Mouse (Mus musculus) bone marrow macrophage, adult 2 months (primary cell): ENCODE data around the gene Dlx3. TPM values are rescaled to one million over a fixed set of nuclear protein-coding genes. Genes with fewer than 3 reads are reported as not detected.

ENCODE experiments used
- H3K27ac ChIP-seq: 2 replicates; pipeline ENCODE4 v1.5.1; 2012; ENCODE audit warnings: low read depth, low read length; ENCODE audit not compliant: insufficient read depth
- H3K4me1 ChIP-seq: 2 replicates; pipeline ENCODE4 v1.6.1; 2012; ENCODE audit warnings: low read length; ENCODE audit not compliant: control insufficient read depth, insufficient read depth
- H3K4me3 ChIP-seq: 2 replicates; pipeline ENCODE4 v1.5.1; 2012; ENCODE audit warnings: mild to moderate bottlenecking, low read length, moderate library complexity; ENCODE audit not compliant: insufficient read depth
- CTCF ChIP-seq: IDR thresholded peaks from 2 replicates; pipeline ENCODE4 v1.5.1; 2012; ENCODE audit warnings: low read depth, mild to moderate bottlenecking, low read length, moderate library complexity
- POLR2A ChIP-seq: IDR thresholded peaks from 2 replicates; pipeline ENCODE4 v1.6.1; 2012; ENCODE audit warnings: mild to moderate bottlenecking, low read depth, low read length, borderline replicate concordance
- polyA plus RNA-seq: library from polyadenylated mRNA; stranded (reverse); fragments of >200 nt; gene quantifications from 2 replicates; pipeline ENCODE4 v1.2.4, GENCODE M21; 2012; ENCODE audit not compliant: missing spikeins, insufficient read depth, insufficient read length

Gene Dlx3
- polyA plus RNA-seq = not detected in 2 replicates

GRCm38 (mm10) chr11:95119990-95120632 lies at the start of gene Dlx3:
Gene Dlx3 (plus strand): TSS chr11:95120119.
- Histone ChIP-seq H3K4me1 (no peaks in the 10 kb centered on the region), H3K27ac (no peak within 1 kb of the TSS), H3K4me3 (no peak within 1 kb of the TSS)
- TF ChIP-seq CTCF (no peak), POLR2A (no peak)

DNA sequence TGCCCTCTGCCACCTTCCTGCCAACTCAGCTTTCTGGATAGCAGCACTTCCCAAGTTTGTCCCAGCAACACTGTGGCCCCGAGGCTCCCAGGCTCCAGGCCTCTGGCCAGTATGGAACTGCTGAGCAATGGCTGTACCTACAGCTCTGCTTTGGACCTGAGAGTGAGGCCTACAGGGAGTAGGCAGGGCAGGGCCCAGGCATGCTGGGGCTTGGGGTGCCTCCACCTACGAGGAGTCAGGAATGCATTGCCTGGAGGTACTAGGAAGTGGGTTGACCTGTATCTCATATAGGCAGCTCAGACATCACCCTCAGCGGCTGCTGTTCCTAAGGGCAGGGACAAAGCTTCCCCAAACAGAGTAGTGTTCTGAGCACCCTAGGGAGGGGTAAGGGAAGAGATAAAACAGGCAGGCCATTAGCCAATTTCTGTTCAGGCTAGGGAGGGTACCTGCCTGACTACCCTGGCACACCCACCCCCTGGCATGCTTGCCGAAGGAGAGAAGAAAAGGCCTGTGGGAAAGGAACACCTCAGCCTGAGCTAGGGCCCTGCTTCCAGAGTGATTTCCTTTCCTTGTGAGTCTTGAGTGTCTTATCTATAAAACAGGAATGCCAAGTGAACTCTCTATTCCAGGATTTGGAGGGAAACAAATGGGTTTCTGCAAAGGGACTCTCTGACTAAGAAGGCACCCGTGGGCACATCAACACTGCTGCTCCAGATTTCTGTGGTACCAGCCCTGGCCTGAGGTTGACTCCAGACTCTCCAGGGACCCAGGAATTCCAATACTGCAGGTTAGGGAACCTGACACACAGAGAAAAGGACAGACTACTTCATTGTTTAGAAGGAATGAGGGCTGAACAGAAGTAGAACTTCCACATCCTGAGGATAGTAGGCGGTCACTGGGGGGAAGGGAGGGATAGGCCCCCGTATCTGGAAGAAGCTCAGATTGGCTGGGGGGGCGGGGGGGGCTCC lies 49.5 kb upstream of the Dlx3 start:
- TF ChIP-seq POLR2A (no peak), CTCF (no peak)
- no peaks in the 10 kb centered on the region for H3K4me1 ChIP-seq
- no peak overlapping the region for H3K4me3 ChIP-seq
- H3K27ac ChIP-seq = no peak overlapping the region

GRCm38 (mm10) chr11:95071266-95071665 lies 48.7 kb upstream of the Dlx3 start:
- TF ChIP-seq CTCF (no peak), POLR2A (no peak)
- no peak overlapping the region for H3K27ac ChIP-seq
- no peaks in the 10 kb centered on the region for H3K4me1 ChIP-seq
- no peak overlapping the region for H3K4me3 ChIP-seq

DNA sequence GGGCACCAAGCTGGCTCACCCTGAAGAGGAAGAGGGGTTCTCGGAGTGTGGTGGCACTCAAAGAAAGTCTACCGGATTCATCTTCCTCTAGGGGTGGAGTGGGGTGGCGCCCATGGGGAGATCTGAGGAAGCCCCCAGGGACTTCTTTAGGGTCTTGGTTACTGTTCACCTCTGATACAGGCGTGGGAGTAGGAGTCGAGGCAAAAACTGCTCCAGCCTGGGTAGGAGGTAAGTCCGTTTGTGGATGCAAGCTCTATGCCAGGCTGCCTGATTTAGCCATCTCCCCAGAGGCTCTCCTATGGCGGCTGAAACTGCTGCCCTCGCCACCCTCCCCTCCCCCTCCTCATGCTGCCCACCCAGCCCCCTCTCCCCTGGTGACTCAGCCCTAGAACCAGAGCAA lies 47.8 kb upstream of the Dlx3 start:
- H3K4me1 ChIP-seq = no peaks in the 10 kb centered on the region
- H3K4me3 ChIP-seq = no peak overlapping the region
- no peak overlapping the region for H3K27ac ChIP-seq
- TF ChIP-seq POLR2A = no peak
- no peak for TF ChIP-seq CTCF

DNA sequence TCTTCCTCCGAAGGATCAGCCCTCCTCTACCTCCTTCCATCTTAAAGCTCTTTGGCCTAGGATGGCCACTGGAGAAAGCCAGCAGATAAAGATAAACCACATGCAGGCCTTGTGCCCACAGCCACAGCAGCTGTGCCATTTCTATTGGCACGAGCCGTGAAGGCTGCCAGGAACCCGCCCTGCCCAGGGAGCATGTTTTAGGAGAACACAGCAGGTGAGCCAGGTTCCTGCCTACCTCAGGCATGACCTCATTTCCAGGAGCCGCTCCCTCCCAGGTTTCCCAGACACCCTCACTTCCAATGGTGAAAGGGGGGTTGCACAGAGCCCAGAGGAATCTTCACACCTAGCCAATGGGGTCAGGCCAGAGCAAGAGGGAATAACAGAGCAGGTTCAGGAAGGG lies 47.1 kb upstream of the Dlx3 start:
- TF ChIP-seq POLR2A (no peak), CTCF (no peak)

GRCm38 (mm10) chr11:95073835-95074234 lies 46.1 kb upstream of the Dlx3 start:
- H3K4me1 ChIP-seq = no peaks in the 10 kb centered on the region
- TF ChIP-seq POLR2A (no peak), CTCF (no peak)
- no peak overlapping the region for H3K27ac ChIP-seq
- H3K4me3 ChIP-seq = no peak overlapping the region

More for the DNA sequence above, 47.1 kb upstream of the Dlx3 start:
- no peak overlapping the region for H3K27ac ChIP-seq
- H3K4me3 ChIP-seq = no peak overlapping the region
- no peaks in the 10 kb centered on the region for H3K4me1 ChIP-seq

- no peak for TF ChIP-seq POLR2A
- TF ChIP-seq CTCF = no peak
- no peak overlapping the region for H3K27ac ChIP-seq
- H3K4me3 ChIP-seq = no peak overlapping the region
- H3K4me1 ChIP-seq = no peaks in the 10 kb centered on the region
Observed at GRCm38 (mm10) chr11:95074694-95075093, 45.2 kb upstream of the Dlx3 start.

DNA sequence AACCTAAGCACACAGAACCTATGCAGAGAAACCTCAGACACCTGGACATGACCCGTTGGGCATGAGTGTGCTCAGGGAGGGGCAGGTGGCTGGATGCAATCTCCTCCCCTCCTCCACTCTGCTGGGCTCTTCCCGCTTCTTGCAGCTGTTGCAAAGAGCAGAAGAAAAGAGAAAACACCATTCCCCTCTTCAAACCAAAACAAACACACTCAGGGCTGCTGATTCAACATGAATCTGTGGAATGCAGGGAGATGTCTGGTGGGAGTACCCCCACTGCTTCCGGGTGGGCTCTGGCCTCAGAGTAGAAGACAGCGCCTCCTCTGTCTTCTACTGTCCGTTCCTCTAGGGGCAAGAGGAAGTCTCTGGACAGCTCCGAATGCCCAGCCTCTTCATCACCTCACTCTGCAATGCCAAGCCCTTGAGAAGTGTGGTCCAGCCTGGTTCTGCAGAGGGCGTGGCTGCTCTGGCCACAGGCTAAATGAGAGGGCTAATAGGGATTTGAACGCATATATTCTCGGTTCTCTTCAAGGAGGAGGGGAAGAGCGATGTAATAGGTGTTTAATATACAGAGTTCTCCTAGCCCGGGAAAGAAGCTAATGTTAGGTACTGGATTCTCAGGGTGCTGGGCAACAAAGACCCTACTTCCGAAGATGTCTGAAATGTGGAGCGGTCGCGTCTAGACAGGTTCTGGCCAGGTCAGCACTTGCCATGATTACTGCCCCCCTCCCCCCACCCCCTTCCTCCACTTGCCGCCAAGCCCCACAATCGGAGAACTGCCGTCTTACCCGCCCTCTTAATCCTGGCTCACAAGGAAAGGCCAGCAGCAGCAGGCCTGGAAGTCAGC lies 44.5 kb upstream of the Dlx3 start:
- H3K4me3 ChIP-seq = no peak overlapping the region

GRCm38 (mm10) chr11:95076041-95076535 lies 43.8 kb upstream of the Dlx3 start:
- Histone ChIP-seq H3K27ac (no peak overlapping the region), H3K4me1 (no peaks in the 10 kb centered on the region), H3K4me3 (peak overlapping the region; percentile 32)
- TF ChIP-seq CTCF = no peak
- no peak for TF ChIP-seq POLR2A

More for the DNA sequence above, 44.5 kb upstream of the Dlx3 start:
- no peak overlapping the region for H3K27ac ChIP-seq
- no peaks in the 10 kb centered on the region for H3K4me1 ChIP-seq
- TF ChIP-seq POLR2A (no peak), CTCF (0 out of 2 replicates have a peak, but pooled peaks have one; percentile 19)
